Mouse (Mus musculus): ENCODE results near the gene Popdc2.

- TF ChIP-seq POLR2A (IDR thresholded peaks at IDR 0.05; ENCODE audit: borderline replicate concordance, control insufficient read depth, low read depth, low read length) (no peak), CTCF (IDR thresholded peaks at IDR 0.05; ENCODE audit: control insufficient read depth, insufficient read depth, low read length) (no peak)
These were observed 32.2 kb downstream of the Popdc2 start for GRCm38 (mm10) chr16:38394191-38394618.
